Mouse (Mus musculus) lung, postnatal 0 days (tissue): ENCODE results near the gene Nat8f4.
"Not testable (repeated sequence)": the region's sequence is repeated elsewhere in the genome, so short reads cannot be mapped to it uniquely, and the experiment has no call there.

ENCODE experiments used
- CTCF ChIP-seq: IDR thresholded peaks from 2 replicates; pipeline ENCODE4 v1.5.1; 2016; ENCODE audit warnings: antibody characterized with exemption, mild to moderate bottlenecking
- EP300 ChIP-seq: IDR thresholded peaks from 2 replicates; pipeline ENCODE4 v1.6.1; 2016; ENCODE audit warnings: antibody characterized with exemption, mild to moderate bottlenecking, control low read depth

DNA sequence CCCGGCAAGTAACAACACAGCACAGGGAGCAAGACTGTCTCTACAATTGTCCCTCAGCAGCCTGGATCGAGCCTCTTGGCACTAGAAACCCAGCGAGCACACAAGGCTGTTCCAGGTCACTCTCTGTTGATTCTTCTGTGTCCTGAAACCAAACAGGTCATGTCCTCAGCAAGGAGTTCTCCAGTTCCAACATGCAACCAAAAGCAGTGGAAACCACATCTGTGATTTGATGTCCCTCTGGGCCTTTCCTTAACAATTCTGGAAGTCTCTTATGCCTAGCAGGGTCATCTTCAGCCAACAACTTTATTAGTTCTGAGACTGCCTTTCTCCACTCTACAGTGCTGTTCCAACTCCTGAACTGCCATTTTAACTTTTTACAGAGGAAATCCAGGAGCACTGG lies 38.5 kb downstream of the Nat8f4 start:
- not testable (repeated sequence) for TF ChIP-seq EP300, CTCF
